Mouse (Mus musculus) fibroblast of lung, adult 2 months (primary cell): ENCODE results near the gene Sgcg.

Source experiments
- DNase-seq: peaks from one replicate; pipeline ENCODE4 v3.0.0-alpha.2; 2011; ENCODE audit warnings: low read depth

Gene Sgcg

GRCm38 (mm10) chr14:61232016-61232568 lies 26.2 kb downstream of the Sgcg start:
- no peak for DNase-seq

- DNase-seq = no peak
These were observed 28.1 kb downstream of the Sgcg start for GRCm38 (mm10) chr14:61230179-61230578.

- DNase-seq = no peak
These were observed 28.5 kb downstream of the Sgcg start for GRCm38 (mm10) chr14:61229763-61230162.

- no peak for DNase-seq
These were observed 32.1 kb downstream of the Sgcg start for GRCm38 (mm10) chr14:61226151-61226550.

GRCm38 (mm10) chr14:61224387-61225077 lies 33.8 kb downstream of the Sgcg start:
- DNase-seq = no peak

GRCm38 (mm10) chr14:61223740-61224139 lies 34.5 kb downstream of the Sgcg start:
- DNase-seq = no peak

GRCm38 (mm10) chr14:61222506-61222905 lies 35.8 kb downstream of the Sgcg start:
- no peak for DNase-seq

- no peak for DNase-seq
These were observed 37.1 kb downstream of the Sgcg start for GRCm38 (mm10) chr14:61221166-61221565.

GRCm38 (mm10) chr14:61211754-61212153 lies 46.5 kb downstream of the Sgcg start:
- no peak for DNase-seq

GRCm38 (mm10) chr14:61210111-61210510 lies 48.2 kb downstream of the Sgcg start:
- DNase-seq = no peak

- DNase-seq = no peak
These were observed 63.9 kb downstream of the Sgcg start for GRCm38 (mm10) chr14:61194416-61194815.

GRCm38 (mm10) chr14:61192326-61192725 lies 66.0 kb downstream of the Sgcg start:
- DNase-seq = no peak

- DNase-seq = no peak
These were observed 66.4 kb downstream of the Sgcg start for GRCm38 (mm10) chr14:61191904-61192303.

- DNase-seq = peak; percentile 12
These were observed 85.1 kb downstream of the Sgcg start for GRCm38 (mm10) chr14:61173229-61173628.

GRCm38 (mm10) chr14:61172548-61173158 lies 85.6 kb downstream of the Sgcg start:
- DNase-seq = peak; percentile 99

GRCm38 (mm10) chr14:61171261-61171970 lies 86.9 kb downstream of the Sgcg start:
- no peak for DNase-seq
